Mouse (Mus musculus) forelimb bud, embryonic 11.5 days (tissue): ENCODE measurements around the gene Zfand3.

ENCODE experiments used
- DNase-seq: peaks from one replicate; pipeline ENCODE4 v3.0.0-alpha.2; 2012; ENCODE audit warnings: low read depth, low spot score

The Zfand3 gene

GRCm38 (mm10) chr17:30004203-30005102 lies at the start of gene Zfand3:
Gene Zfand3, plus strand, starts transcription at chr17:30004733.
- DNase-seq: peak; percentile 95

GRCm38 (mm10) chr17:29955880-29956279 lies 48.7 kb upstream of the Zfand3 start:
- DNase-seq: no peak

GRCm38 (mm10) chr17:29963730-29964259 lies 40.7 kb upstream of the Zfand3 start:
- no peak for DNase-seq

- no peak for DNase-seq
These were observed 39.0 kb upstream of the Zfand3 start for GRCm38 (mm10) chr17:29965506-29965905.

GRCm38 (mm10) chr17:29970037-29970555 lies 34.4 kb upstream of the Zfand3 start, which contains the start of gene Mdga1:
Gene Mdga1, minus strand, starts transcription at chr17:29970087.
- no peak for DNase-seq

GRCm38 (mm10) chr17:29971761-29972432 lies 32.6 kb upstream of the Zfand3 start:
- DNase-seq: no peak

GRCm38 (mm10) chr17:29973226-29973625 lies 31.3 kb upstream of the Zfand3 start:
- no peak for DNase-seq

- DNase-seq: peak; percentile 76
These were observed 28.8 kb upstream of the Zfand3 start for GRCm38 (mm10) chr17:29975731-29976130.

- DNase-seq: no peak
These were observed 25.5 kb upstream of the Zfand3 start for GRCm38 (mm10) chr17:29979020-29979419.

GRCm38 (mm10) chr17:29979841-29980240 lies 24.7 kb upstream of the Zfand3 start:
- DNase-seq: no peak

- no peak for DNase-seq
These were observed 23.0 kb upstream of the Zfand3 start for GRCm38 (mm10) chr17:29981568-29981967.

GRCm38 (mm10) chr17:29983190-29983589 lies 21.3 kb upstream of the Zfand3 start:
- DNase-seq: no peak

- no peak for DNase-seq
These were observed 19.6 kb upstream of the Zfand3 start for GRCm38 (mm10) chr17:29984931-29985330.

GRCm38 (mm10) chr17:29985534-29985933 lies 19.0 kb upstream of the Zfand3 start:
- no peak for DNase-seq

- DNase-seq: no peak
These were observed 16.4 kb upstream of the Zfand3 start for GRCm38 (mm10) chr17:29988141-29988540.

- no peak for DNase-seq
These were observed 14.9 kb upstream of the Zfand3 start for GRCm38 (mm10) chr17:29989653-29990052.

GRCm38 (mm10) chr17:29990136-29990535 lies 14.4 kb upstream of the Zfand3 start:
- no peak for DNase-seq

- no peak for DNase-seq
These were observed 13.7 kb upstream of the Zfand3 start for GRCm38 (mm10) chr17:29990845-29991244.

GRCm38 (mm10) chr17:29993488-29993887 lies 11.0 kb upstream of the Zfand3 start:
- no peak for DNase-seq

GRCm38 (mm10) chr17:29994011-29994410 lies 10.5 kb upstream of the Zfand3 start:
- DNase-seq: no peak

GRCm38 (mm10) chr17:29994459-29994858 lies 10.1 kb upstream of the Zfand3 start:
- DNase-seq: no peak

GRCm38 (mm10) chr17:29995986-29996385 lies 8.5 kb upstream of the Zfand3 start:
- no peak for DNase-seq
